Mouse (Mus musculus): ENCODE data around the gene Gm5114. TPM values are rescaled to one million over a fixed set of nuclear protein-coding genes. Genes with fewer than 3 reads are reported as not detected.
"Not testable (repeated sequence)": the region's sequence is repeated elsewhere in the genome, so short reads cannot be mapped to it uniquely, and the experiment has no call there.

The Gm5114 gene
- polyA plus RNA-seq (2015; fragmentation: Nextera tagmentation; extraction: Ambion mirVana) = not detected in 2 replicates

DNA sequence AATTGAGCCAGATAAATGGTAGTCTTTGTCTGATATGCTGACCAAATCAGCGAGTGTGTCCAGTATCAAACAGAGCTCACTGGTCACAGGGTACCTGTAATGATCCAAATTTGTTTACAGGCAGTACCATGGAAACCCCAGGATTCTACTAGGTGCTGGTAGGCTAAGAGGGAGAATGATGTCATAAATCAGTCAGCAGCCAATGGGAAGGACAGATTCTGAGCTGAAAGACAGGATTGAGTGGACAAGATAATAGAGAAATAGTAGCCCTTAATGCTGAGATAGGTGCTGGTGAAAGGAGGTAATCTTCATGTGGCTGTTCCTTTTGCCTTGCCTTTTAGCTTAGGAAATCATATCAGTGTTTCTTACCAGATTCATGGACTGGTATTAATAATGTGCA lies at the start of gene Gm5114:
Gene Gm5114 (minus strand): TSS at position 101 of the 400 bp plus-strand sequence.
- H3K9me3 ChIP-seq (replicated peaks; ENCODE audit: control insufficient read depth, low read length, poor library complexity, severe bottlenecking); H3K36me3 ChIP-seq (ENCODE audit: control insufficient read depth, insufficient read depth, low read length); H3K4me2 ChIP-seq (ENCODE audit: low read length); H3K27ac ChIP-seq (ENCODE audit: low read length); ATAC-seq; H3K27me3 ChIP-seq (ENCODE audit: control insufficient read depth, insufficient read depth, low read depth, low read length); H3K9ac ChIP-seq (ENCODE audit: low read depth, low read length); H3K4me1 ChIP-seq (ENCODE audit: control insufficient read depth, insufficient read depth, low read length); H3K4me3 ChIP-seq (ENCODE audit: low read depth, low read length): not testable (repeated sequence)
- WGBS = 46% methylated on average over 1 of the region's 1 CpGs

DNA sequence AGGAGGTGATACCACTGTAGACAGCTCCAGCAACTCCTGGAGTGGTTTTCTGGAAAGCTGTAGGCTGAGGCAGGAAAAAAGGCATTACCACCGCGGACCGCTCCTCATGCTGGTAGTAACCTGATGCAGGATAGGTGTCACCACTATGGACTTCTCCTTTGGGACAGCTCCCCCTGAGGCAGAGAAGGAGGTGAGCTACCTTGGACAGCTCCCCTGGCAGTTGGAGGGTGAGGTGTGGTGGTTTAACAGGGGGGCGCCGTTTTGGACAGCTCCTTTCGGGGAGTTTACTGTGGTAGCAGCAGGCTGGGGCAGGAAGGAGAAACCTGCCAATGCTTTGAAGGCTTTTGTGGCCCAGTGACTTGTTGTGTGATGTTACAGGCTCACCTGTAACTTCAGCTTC lies 42.8 kb upstream of the Gm5114 start:
- WGBS = 29% methylated on average over 6 of the region's 6 CpGs
- Histone ChIP-seq H3K36me3 (ENCODE audit: control insufficient read depth, insufficient read depth, low read length) (peaks cover 8% of the 10 kb centered on the region; the same call in 1 of the 2 replicates), H3K4me2 (ENCODE audit: low read length) (no peak overlapping the region), H3K9me3 (replicated peaks; ENCODE audit: control insufficient read depth, low read length, poor library complexity, severe bottlenecking) (no peaks in the 10 kb centered on the region), H3K27me3 (ENCODE audit: control insufficient read depth, insufficient read depth, low read depth, low read length) (no peaks in the 10 kb centered on the region), H3K4me1 (ENCODE audit: control insufficient read depth, insufficient read depth, low read length) (peaks cover 3% of the 10 kb centered on the region; the same call in 1 of the 2 replicates), H3K9ac (ENCODE audit: low read depth, low read length) (no peak overlapping the region), H3K27ac (ENCODE audit: low read length) (no peak overlapping the region), H3K4me3 (ENCODE audit: low read depth, low read length) (no peak overlapping the region)
- 0 out of 2 replicates have a peak, but pooled peaks have one; percentile 40 for ATAC-seq

DNA sequence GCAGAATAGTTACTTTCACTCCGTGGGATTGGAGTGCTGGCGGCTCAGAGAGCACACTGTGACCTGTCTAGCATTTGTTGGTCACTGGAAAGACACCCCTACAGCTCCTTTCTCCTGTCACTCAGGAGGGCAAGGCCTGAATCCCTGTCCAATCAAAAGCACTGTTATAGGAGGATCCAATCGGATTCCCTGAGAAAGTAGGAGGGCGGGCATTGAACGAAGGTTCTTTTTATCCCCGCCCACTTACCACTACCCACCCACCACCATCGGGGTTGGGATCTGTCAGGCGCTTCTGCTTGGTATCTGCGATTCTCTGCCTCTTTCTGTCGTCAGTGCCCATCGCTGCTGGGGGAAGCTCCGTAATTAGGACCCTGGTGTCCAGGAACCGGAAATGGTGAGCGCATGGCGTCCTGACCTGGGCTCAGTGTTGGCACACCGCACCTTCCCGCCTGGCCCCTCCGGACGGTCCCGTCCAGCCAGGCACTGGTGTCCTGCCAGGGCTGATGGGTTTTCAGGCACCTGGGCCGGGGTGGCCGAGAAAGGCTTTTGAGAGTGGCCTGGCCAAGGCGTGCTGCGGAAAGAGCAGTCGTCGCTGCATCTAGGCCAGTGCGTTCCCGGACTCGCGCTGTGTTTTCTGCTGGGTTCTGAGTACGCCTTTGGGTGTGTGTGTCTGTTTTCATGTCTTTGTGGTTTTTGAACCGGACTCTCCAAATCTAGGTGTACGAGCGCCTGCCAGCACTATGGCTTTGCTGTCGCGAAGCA lies 36.5 kb upstream of the Gm5114 start:
- Histone ChIP-seq H3K4me3 (ENCODE audit: low read depth, low read length) (peak overlapping the region; percentile 77), H3K4me1 (ENCODE audit: control insufficient read depth, insufficient read depth, low read length) (peaks cover 16% of the 10 kb centered on the region), H3K4me2 (ENCODE audit: low read length) (peak overlapping the region; percentile 79), H3K27me3 (ENCODE audit: control insufficient read depth, insufficient read depth, low read depth, low read length) (no peaks in the 10 kb centered on the region), H3K36me3 (ENCODE audit: control insufficient read depth, insufficient read depth, low read length) (0 out of 2 replicates have a peak, but pooled peaks cover 5% of the 10 kb centered on the region), H3K9ac (ENCODE audit: low read depth, low read length) (peak overlapping the region; percentile 85), H3K9me3 (replicated peaks; ENCODE audit: control insufficient read depth, low read length, poor library complexity, severe bottlenecking) (no peaks in the 10 kb centered on the region), H3K27ac (ENCODE audit: low read length) (peak overlapping the region; percentile 84)
- WGBS = 2% methylated on average over 36 of the region's 36 CpGs
- ATAC-seq = peak; percentile 99

DNA sequence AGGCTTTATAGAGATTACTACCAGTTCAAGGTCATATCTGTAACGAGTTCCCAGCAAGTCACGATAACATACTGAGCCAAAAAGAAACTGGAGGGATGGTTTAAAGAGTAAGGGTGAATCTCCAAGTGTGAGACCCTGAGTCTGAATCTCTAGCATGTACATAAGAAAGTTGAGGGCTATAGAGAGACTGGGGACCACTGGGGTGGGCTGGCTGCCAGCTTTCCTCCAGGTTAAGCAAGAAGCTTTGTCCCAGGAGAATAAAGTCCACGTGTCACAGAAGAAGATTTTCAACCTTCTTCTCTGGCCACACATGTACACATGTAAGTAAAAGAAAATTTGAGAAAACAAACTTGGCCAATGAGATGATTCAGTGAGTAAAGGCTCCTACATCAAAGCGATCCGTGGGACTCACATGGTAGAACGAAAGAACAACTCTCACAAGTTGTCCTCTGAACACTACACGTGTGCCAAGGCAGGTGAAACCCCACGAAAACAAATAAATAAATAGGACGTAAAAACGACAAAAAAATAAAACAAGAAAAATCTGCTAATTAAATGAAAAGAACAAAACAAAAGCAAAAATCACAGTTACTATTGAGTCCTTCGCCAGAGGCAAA lies 35.8 kb upstream of the Gm5114 start:
- Histone ChIP-seq H3K9ac (ENCODE audit: low read depth, low read length) (peak overlapping the region; percentile 63; the same call in 1 of the 2 replicates), H3K4me3 (ENCODE audit: low read depth, low read length) (peak overlapping the region; percentile 77), H3K4me1 (ENCODE audit: control insufficient read depth, insufficient read depth, low read length) (peaks cover 16% of the 10 kb centered on the region), H3K27me3 (ENCODE audit: control insufficient read depth, insufficient read depth, low read depth, low read length) (no peaks in the 10 kb centered on the region), H3K36me3 (ENCODE audit: control insufficient read depth, insufficient read depth, low read length) (0 out of 2 replicates have a peak, but pooled peaks cover 5% of the 10 kb centered on the region), H3K9me3 (replicated peaks; ENCODE audit: control insufficient read depth, low read length, poor library complexity, severe bottlenecking) (no peaks in the 10 kb centered on the region), H3K27ac (ENCODE audit: low read length) (peak overlapping the region; percentile 84), H3K4me2 (ENCODE audit: low read length) (peak overlapping the region; percentile 79)
- ATAC-seq = peak; percentile 65
- 60% methylated on average over 11 of the region's 11 CpGs for WGBS

DNA sequence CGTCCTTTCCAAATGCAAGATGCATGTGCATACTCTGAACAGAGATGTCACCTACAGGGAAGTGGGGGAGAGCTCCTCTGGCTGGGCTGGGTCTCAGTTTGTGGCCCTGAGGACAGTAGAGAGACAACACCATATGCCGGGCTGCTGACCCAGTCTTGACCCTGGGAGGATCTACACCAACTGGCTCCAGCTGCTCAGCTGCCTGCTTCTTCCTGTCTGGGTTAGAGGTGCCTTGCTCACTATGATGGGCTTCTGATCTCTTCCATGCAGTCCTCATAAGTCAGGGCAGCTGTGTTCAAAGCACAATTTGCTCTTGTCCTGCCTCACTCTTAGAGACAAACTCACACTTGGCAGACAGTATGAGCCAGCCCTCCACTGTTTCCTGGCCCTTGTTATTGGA lies 28.3 kb upstream of the Gm5114 start:
- no peak overlapping the region for H3K9ac ChIP-seq (ENCODE audit: low read depth, low read length)
- H3K4me1 ChIP-seq (ENCODE audit: control insufficient read depth, insufficient read depth, low read length) = no peaks in the 10 kb centered on the region
- no peaks in the 10 kb centered on the region for H3K27me3 ChIP-seq (ENCODE audit: control insufficient read depth, insufficient read depth, low read depth, low read length)
- no peak for ATAC-seq
- no peak overlapping the region for H3K4me3 ChIP-seq (ENCODE audit: low read depth, low read length)
- no peaks in the 10 kb centered on the region for H3K36me3 ChIP-seq (ENCODE audit: control insufficient read depth, insufficient read depth, low read length)
- H3K4me2 ChIP-seq (ENCODE audit: low read length) = no peak overlapping the region
- no peaks in the 10 kb centered on the region; the same call in 1 of the 2 replicates for H3K9me3 ChIP-seq (replicated peaks; ENCODE audit: control insufficient read depth, low read length, poor library complexity, severe bottlenecking)
- 65% methylated on average over 2 of the region's 2 CpGs for WGBS
- no peak overlapping the region for H3K27ac ChIP-seq (ENCODE audit: low read length)

DNA sequence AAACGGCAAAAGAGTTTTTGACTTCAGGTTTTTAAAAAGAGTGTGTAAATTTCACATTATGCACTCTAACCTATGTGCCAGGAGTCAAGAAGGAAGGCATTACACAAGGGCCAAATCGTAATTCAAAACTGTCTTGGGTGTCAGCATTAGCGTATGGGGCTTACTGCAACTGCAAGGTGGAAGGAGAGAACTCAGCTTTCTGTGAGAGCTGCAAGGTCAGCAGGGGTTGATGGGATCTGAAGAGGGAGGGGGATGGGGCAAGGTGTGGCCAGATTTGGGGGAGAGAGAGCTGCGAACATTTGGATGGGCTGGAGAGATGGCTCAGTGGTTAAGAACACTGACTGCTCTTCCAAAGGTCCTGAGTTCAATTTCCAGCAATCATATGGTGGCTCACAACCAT lies 27.4 kb upstream of the Gm5114 start:
- Histone ChIP-seq H3K9ac (ENCODE audit: low read depth, low read length) (no peak overlapping the region), H3K27me3 (ENCODE audit: control insufficient read depth, insufficient read depth, low read depth, low read length) (no peaks in the 10 kb centered on the region), H3K4me1 (ENCODE audit: control insufficient read depth, insufficient read depth, low read length) (no peaks in the 10 kb centered on the region), H3K4me2 (ENCODE audit: low read length) (no peak overlapping the region), H3K27ac (ENCODE audit: low read length) (no peak overlapping the region), H3K4me3 (ENCODE audit: low read depth, low read length) (no peak overlapping the region), H3K36me3 (ENCODE audit: control insufficient read depth, insufficient read depth, low read length) (no peaks in the 10 kb centered on the region), H3K9me3 (replicated peaks; ENCODE audit: control insufficient read depth, low read length, poor library complexity, severe bottlenecking) (peaks cover 6% of the 10 kb centered on the region; the same call in 1 of the 2 replicates)
- WGBS = 85% methylated on average over 4 of the region's 4 CpGs
- no peak for ATAC-seq

Small RNA genes within 50 kb of the gene (microRNA-seq; reads per million reads assigned to microRNA genes)
- not detected for gene Gm27437

Other genes starting within 250 kb of the Gm5114 start
- 3.7 and 4.1 TPM in 2 replicates for gene Zfp619, start 104.6 kb upstream of the Gm5114 start, polyA plus RNA-seq (2015; fragmentation: Nextera tagmentation; extraction: Ambion mirVana)